Mouse (Mus musculus) megakaryocyte, embryonic 14.5 days (primary cell): ENCODE results near the gene Tbxa2r. TPM values are rescaled to one million over a fixed set of nuclear protein-coding genes. Genes with fewer than 3 reads are reported as not detected.

Source experiments
- H3K27me3 ChIP-seq: replicated peaks from 2 replicates; pipeline ENCODE3; 2012; ENCODE audit warnings: inconsistent platforms
- H3K36me3 ChIP-seq: replicated peaks from 2 replicates; pipeline ENCODE3; 2012; ENCODE audit warnings: low read length, inconsistent platforms, mixed read lengths
- H3K4me1 ChIP-seq: 2 replicates; pipeline ENCODE4 v1.6.1; 2012; ENCODE audit warnings: inconsistent platforms
- H3K4me3 ChIP-seq: replicated peaks from 2 replicates; pipeline ENCODE3; 2012; ENCODE audit warnings: moderate library complexity, mild to moderate bottlenecking, inconsistent platforms
- H3K9me3 ChIP-seq: 2 replicates; pipeline ENCODE4 v1.6.1; 2012; ENCODE audit warnings: inconsistent platforms
- FLI1 ChIP-seq: IDR thresholded peaks from 2 replicates; pipeline ENCODE4 v1.6.1; 2012; ENCODE audit warnings: low read length, inconsistent platforms, mixed read lengths
- GATA1 ChIP-seq: IDR thresholded peaks from 3 replicates; pipeline ENCODE4 v1.6.1; 2012; ENCODE audit warnings: mixed read lengths, low read length, inconsistent platforms, borderline replicate concordance
- polyA plus RNA-seq: library from polyadenylated mRNA; stranded (reverse); fragments of >175 nt; gene quantifications from 2 replicates; pipeline ENCODE4 v1.2.3, GENCODE M21; 2012; ENCODE audit warnings: low replicate concordance; ENCODE audit not compliant: insufficient read depth

Gene Tbxa2r
- polyA plus RNA-seq, 1 experiment = 87.5 TPM

- no peaks in the 10 kb centered on the region for H3K9me3 ChIP-seq
- H3K4me3 ChIP-seq = no peak overlapping the region
- H3K27me3 ChIP-seq = no peaks in the 10 kb centered on the region
- TF ChIP-seq GATA1 = no peak
- TF ChIP-seq FLI1 = no peak
- peaks cover 76% of the 10 kb centered on the region for H3K4me1 ChIP-seq
- H3K36me3 ChIP-seq = peaks cover 76% of the 10 kb centered on the region
These were observed 22.3 kb upstream of the Tbxa2r start for GRCm38 (mm10) chr10:81306173-81306668.

- H3K4me3 ChIP-seq = no peak overlapping the region
- peaks cover 70% of the 10 kb centered on the region for H3K4me1 ChIP-seq
- H3K9me3 ChIP-seq = no peaks in the 10 kb centered on the region
- no peaks in the 10 kb centered on the region for H3K27me3 ChIP-seq
- no peak for TF ChIP-seq FLI1
- no peak for TF ChIP-seq GATA1
- peaks cover 76% of the 10 kb centered on the region for H3K36me3 ChIP-seq
These were observed 21.5 kb upstream of the Tbxa2r start for GRCm38 (mm10) chr10:81306837-81307682.

- H3K27me3 ChIP-seq = no peaks in the 10 kb centered on the region
- H3K9me3 ChIP-seq = no peaks in the 10 kb centered on the region
- no peak overlapping the region for H3K4me3 ChIP-seq
- H3K36me3 ChIP-seq = peaks cover 97% of the 10 kb centered on the region
- TF ChIP-seq GATA1 = no peak
- no peak for TF ChIP-seq FLI1
- peaks cover 64% of the 10 kb centered on the region for H3K4me1 ChIP-seq
These were observed 19.0 kb upstream of the Tbxa2r start for GRCm38 (mm10) chr10:81309571-81309970.

- Histone ChIP-seq H3K9me3 (no peaks in the 10 kb centered on the region), H3K27me3 (no peaks in the 10 kb centered on the region)
These were observed 14.9 kb upstream of the Tbxa2r start for GRCm38 (mm10) chr10:81313581-81313980.

GRCm38 (mm10) chr10:81314201-81314600 lies 14.3 kb upstream of the Tbxa2r start:
- TF ChIP-seq FLI1 (no peak), GATA1 (no peak)
- no peak overlapping the region for H3K4me3 ChIP-seq
- peaks cover 75% of the 10 kb centered on the region for H3K4me1 ChIP-seq
- H3K27me3 ChIP-seq = no peaks in the 10 kb centered on the region
- no peaks in the 10 kb centered on the region for H3K9me3 ChIP-seq
- peaks cover 100% of the 10 kb centered on the region for H3K36me3 ChIP-seq

More at GRCm38 (mm10) chr10:81313581-81313980, 14.9 kb upstream of the Tbxa2r start:
- no peak for TF ChIP-seq FLI1
- TF ChIP-seq GATA1 = no peak
- H3K4me1 ChIP-seq = peaks cover 74% of the 10 kb centered on the region
- no peak overlapping the region for H3K4me3 ChIP-seq
- H3K36me3 ChIP-seq = peaks cover 100% of the 10 kb centered on the region

- H3K9me3 ChIP-seq = no peaks in the 10 kb centered on the region
- peaks cover 75% of the 10 kb centered on the region for H3K4me1 ChIP-seq
- H3K36me3 ChIP-seq = peaks cover 86% of the 10 kb centered on the region
- TF ChIP-seq GATA1 (no peak), FLI1 (no peak)
- no peak overlapping the region for H3K4me3 ChIP-seq
- H3K27me3 ChIP-seq = no peaks in the 10 kb centered on the region
These were observed 12.9 kb upstream of the Tbxa2r start for GRCm38 (mm10) chr10:81315587-81315986.

GRCm38 (mm10) chr10:81316338-81317060 lies 12.0 kb upstream of the Tbxa2r start:
- H3K36me3 ChIP-seq = peaks cover 77% of the 10 kb centered on the region
- H3K9me3 ChIP-seq = no peaks in the 10 kb centered on the region
- H3K27me3 ChIP-seq = no peaks in the 10 kb centered on the region
- no peak overlapping the region for H3K4me3 ChIP-seq
- no peak for TF ChIP-seq FLI1
- no peak for TF ChIP-seq GATA1
- peaks cover 76% of the 10 kb centered on the region for H3K4me1 ChIP-seq

GRCm38 (mm10) chr10:81317273-81317672 lies 11.3 kb upstream of the Tbxa2r start:
- no peaks in the 10 kb centered on the region for H3K27me3 ChIP-seq
- H3K4me3 ChIP-seq = no peak overlapping the region
- TF ChIP-seq FLI1 = no peak
- TF ChIP-seq GATA1 = no peak
- H3K9me3 ChIP-seq = no peaks in the 10 kb centered on the region
- H3K4me1 ChIP-seq = peaks cover 80% of the 10 kb centered on the region
- peaks cover 72% of the 10 kb centered on the region for H3K36me3 ChIP-seq

GRCm38 (mm10) chr10:81318589-81319329 lies 9.8 kb upstream of the Tbxa2r start:
- Histone ChIP-seq H3K9me3 (no peaks in the 10 kb centered on the region), H3K4me1 (peaks cover 83% of the 10 kb centered on the region), H3K27me3 (no peaks in the 10 kb centered on the region), H3K4me3 (peak overlapping the region; percentile 98), H3K36me3 (peaks cover 72% of the 10 kb centered on the region)
- no peak for TF ChIP-seq FLI1
- no peak for TF ChIP-seq GATA1

- Histone ChIP-seq H3K4me1 (peaks cover 85% of the 10 kb centered on the region), H3K4me3 (peak overlapping the region; percentile 98), H3K27me3 (no peaks in the 10 kb centered on the region), H3K36me3 (peaks cover 72% of the 10 kb centered on the region), H3K9me3 (no peaks in the 10 kb centered on the region)
- TF ChIP-seq FLI1 (no peak), GATA1 (no peak)
These were observed 9.2 kb upstream of the Tbxa2r start for GRCm38 (mm10) chr10:81319330-81319699.
